Mouse (Mus musculus) liver, adult 2 months (tissue): ENCODE data around the gene Txnrd2.
A peak's percentile ranks its signal among the peaks of the same experiment; 100 is the strongest.

Source experiments
- CTCF ChIP-seq: fragments of 200-500 bp; IDR thresholded peaks from 2 replicates; pipeline ENCODE4 v1.5.1; 2011; ENCODE audit warnings: low read depth, low read length, control low read depth
- POLR2A ChIP-seq: fragments of 200-500 bp; IDR thresholded peaks from 2 replicates; pipeline ENCODE4 v1.6.1; 2011; ENCODE audit warnings: low read length, control low read depth; ENCODE audit not compliant: insufficient read depth; ENCODE audit errors: extremely low read depth

GRCm38 (mm10) chr16:18413032-18413816 is 13.0 kb upstream of the Txnrd2 start:
- TF ChIP-seq CTCF (no peak), POLR2A (0 out of 2 replicates have a peak, but pooled peaks have one; percentile 54)
